Mouse (Mus musculus) forebrain, embryonic 13.5 days (tissue): ENCODE measurements around the gene Ttc13. TPM values are rescaled to one million over a fixed set of nuclear protein-coding genes. Genes with fewer than 3 reads are reported as not detected.

Experiments used
- ATAC-seq: fragments of 200-750 bp; cut with Nextera tagmentation; 2 replicates; pipeline ENCODE4 v1.8.0; 2017
- H3K27ac ChIP-seq: fragments of 300-500 bp; sonication (generic); 2 replicates; pipeline ENCODE4 v1.5.1; 2015; ENCODE audit warnings: inconsistent platforms, mild to moderate bottlenecking, moderate library complexity
- H3K27me3 ChIP-seq: fragments of 300-500 bp; sonication (generic); 2 replicates; pipeline ENCODE4 v1.6.1; 2015; ENCODE audit warnings: mild to moderate bottlenecking, inconsistent platforms
- H3K36me3 ChIP-seq: fragments of 300-500 bp; sonication (generic); 2 replicates; pipeline ENCODE4 v1.6.1; 2015; ENCODE audit warnings: mild to moderate bottlenecking, inconsistent platforms; ENCODE audit not compliant: poor library complexity, severe bottlenecking
- H3K4me1 ChIP-seq: fragments of 300-500 bp; sonication (generic); 2 replicates; pipeline ENCODE4 v1.6.1; 2015; ENCODE audit warnings: inconsistent platforms
- H3K4me2 ChIP-seq: fragments of 300-500 bp; sonication (generic); 2 replicates; pipeline ENCODE4 v1.6.1; 2015; ENCODE audit warnings: inconsistent platforms, mild to moderate bottlenecking, moderate library complexity
- H3K4me3 ChIP-seq: fragments of 300-500 bp; sonication (generic); 2 replicates; pipeline ENCODE4 v1.5.1; 2015; ENCODE audit warnings: mild to moderate bottlenecking, inconsistent platforms
- H3K9ac ChIP-seq: fragments of 300-500 bp; sonication (generic); 2 replicates; pipeline ENCODE4 v1.6.1; 2015; ENCODE audit warnings: mild to moderate bottlenecking, inconsistent platforms
- H3K9me3 ChIP-seq: fragments of 300-500 bp; sonication (generic); replicated peaks from 2 replicates; pipeline ENCODE4 v1.6.1; 2016; ENCODE audit warnings: inconsistent platforms
- WGBS: fragments of 180-500 bp; shearing (Covaris S2); methylation state at CpG from one replicate; pipeline ENCODE4 v1.1.7; 2015; 5-methylcytosine and 5-hydroxymethylcytosine counted together
- polyA plus RNA-seq: library from polyadenylated mRNA; unstranded; fragments of >200 nt; fragmentation: Nextera tagmentation; extraction: Ambion mirVana; gene quantifications from 2 replicates; pipeline ENCODE4 v1.2.1, GENCODE M21; 2015

The Ttc13 gene
- polyA plus RNA-seq, 1 experiment from 2014 or later: 48.4 TPM

GRCm38 (mm10) chr8:124651776-124652175 lies 70.0 kb downstream of the Ttc13 start:
- Histone ChIP-seq H3K9ac (no peak overlapping the region; the same call in 1 of the 2 replicates), H3K9me3 (no peaks in the 10 kb centered on the region), H3K4me1 (peaks cover 15% of the 10 kb centered on the region), H3K4me2 (no peak overlapping the region), H3K27me3 (no peaks in the 10 kb centered on the region), H3K27ac (no peak overlapping the region), H3K36me3 (peaks cover 37% of the 10 kb centered on the region), H3K4me3 (no peak overlapping the region)
- no peak for ATAC-seq
- 91% methylated on average over 20 of the region's 20 CpGs for WGBS

- Histone ChIP-seq H3K27me3 (no peaks in the 10 kb centered on the region), H3K27ac (0 out of 2 replicates have a peak overlapping the region, but pooled peaks have one; percentile 16)
These were observed 73.5 kb downstream of the Ttc13 start for GRCm38 (mm10) chr8:124648311-124648710.

GRCm38 (mm10) chr8:124643540-124644339 lies 78.0 kb downstream of the Ttc13 start:
- 51% methylated on average over 18 of the region's 18 CpGs for WGBS
- peak; percentile 81 for ATAC-seq
- H3K4me1 ChIP-seq: peaks cover 23% of the 10 kb centered on the region
- no peaks in the 10 kb centered on the region for H3K27me3 ChIP-seq
- peak overlapping the region; percentile 16; the same call in 1 of the 2 replicates for H3K4me2 ChIP-seq
- no peaks in the 10 kb centered on the region for H3K9me3 ChIP-seq
- H3K9ac ChIP-seq: 0 out of 2 replicates have a peak overlapping the region, but pooled peaks have one; percentile 17
- H3K36me3 ChIP-seq: peaks cover 20% of the 10 kb centered on the region
- H3K27ac ChIP-seq: peak overlapping the region; percentile 75
- H3K4me3 ChIP-seq: no peak overlapping the region

More at GRCm38 (mm10) chr8:124648311-124648710, 73.5 kb downstream of the Ttc13 start:
- H3K4me2 ChIP-seq: no peak overlapping the region
- H3K4me3 ChIP-seq: no peak overlapping the region
- ATAC-seq: no peak
- no peak overlapping the region for H3K9ac ChIP-seq
- H3K9me3 ChIP-seq: no peaks in the 10 kb centered on the region
- H3K4me1 ChIP-seq: peaks cover 33% of the 10 kb centered on the region
- H3K36me3 ChIP-seq: peaks cover 31% of the 10 kb centered on the region

- H3K36me3 ChIP-seq: peaks cover 41% of the 10 kb centered on the region
These were observed 80.2 kb downstream of the Ttc13 start for GRCm38 (mm10) chr8:124641599-124641998.

GRCm38 (mm10) chr8:124635247-124635502 lies 86.6 kb downstream of the Ttc13 start:
- Histone ChIP-seq H3K9ac (no peak overlapping the region), H3K27ac (0 out of 2 replicates have a peak overlapping the region, but pooled peaks have one; percentile 51), H3K4me3 (no peak overlapping the region), H3K36me3 (peaks cover 51% of the 10 kb centered on the region), H3K4me2 (no peak overlapping the region), H3K4me1 (peaks cover 8% of the 10 kb centered on the region), H3K27me3 (no peaks in the 10 kb centered on the region), H3K9me3 (no peaks in the 10 kb centered on the region)
- WGBS: 84% methylated on average over 8 of the region's 8 CpGs
- ATAC-seq: no peak

More at GRCm38 (mm10) chr8:124641599-124641998, 80.2 kb downstream of the Ttc13 start:
- no peak for ATAC-seq
- peaks cover 18% of the 10 kb centered on the region for H3K4me1 ChIP-seq
- H3K4me3 ChIP-seq: no peak overlapping the region
- H3K4me2 ChIP-seq: no peak overlapping the region
- H3K9ac ChIP-seq: no peak overlapping the region
- no peaks in the 10 kb centered on the region for H3K9me3 ChIP-seq
- WGBS: 94% methylated on average over 8 of the region's 8 CpGs
- H3K27ac ChIP-seq: no peak overlapping the region
- no peaks in the 10 kb centered on the region for H3K27me3 ChIP-seq

- no peaks in the 10 kb centered on the region for H3K9me3 ChIP-seq
- no peaks in the 10 kb centered on the region for H3K27me3 ChIP-seq
- peaks cover 8% of the 10 kb centered on the region for H3K4me1 ChIP-seq
- H3K9ac ChIP-seq: no peak overlapping the region
- peaks cover 48% of the 10 kb centered on the region for H3K36me3 ChIP-seq
- no peak overlapping the region for H3K4me2 ChIP-seq
- 68% methylated on average over 13 of the region's 13 CpGs for WGBS
- ATAC-seq: 0 out of 2 replicates have a peak, but pooled peaks have one; percentile 16
- peak overlapping the region; percentile 51 for H3K27ac ChIP-seq
- no peak overlapping the region for H3K4me3 ChIP-seq
These were observed 87.2 kb downstream of the Ttc13 start for GRCm38 (mm10) chr8:124634411-124635246.

GRCm38 (mm10) chr8:124633001-124633703 lies 88.6 kb downstream of the Ttc13 start:
- peaks cover 33% of the 10 kb centered on the region for H3K36me3 ChIP-seq
- WGBS: 88% methylated on average over 14 of the region's 14 CpGs
- peaks cover 8% of the 10 kb centered on the region for H3K4me1 ChIP-seq
- no peaks in the 10 kb centered on the region for H3K9me3 ChIP-seq
- H3K9ac ChIP-seq: no peak overlapping the region
- no peaks in the 10 kb centered on the region for H3K27me3 ChIP-seq
- no peak overlapping the region for H3K27ac ChIP-seq
- no peak for ATAC-seq
- no peak overlapping the region for H3K4me2 ChIP-seq
- H3K4me3 ChIP-seq: no peak overlapping the region

GRCm38 (mm10) chr8:124631966-124632365 lies 89.8 kb downstream of the Ttc13 start:
- no peak overlapping the region for H3K27ac ChIP-seq
- H3K4me2 ChIP-seq: no peak overlapping the region
- no peak overlapping the region for H3K9ac ChIP-seq
- no peak for ATAC-seq
- peaks cover 21% of the 10 kb centered on the region for H3K36me3 ChIP-seq
- no peaks in the 10 kb centered on the region for H3K9me3 ChIP-seq
- no peaks in the 10 kb centered on the region for H3K27me3 ChIP-seq
- WGBS: 66% methylated on average over 7 of the region's 7 CpGs
- H3K4me1 ChIP-seq: peaks cover 8% of the 10 kb centered on the region
- no peak overlapping the region for H3K4me3 ChIP-seq

GRCm38 (mm10) chr8:124630891-124631290 lies 90.9 kb downstream of the Ttc13 start:
- H3K36me3 ChIP-seq: peaks cover 10% of the 10 kb centered on the region
- H3K9me3 ChIP-seq: no peaks in the 10 kb centered on the region
- no peak overlapping the region for H3K27ac ChIP-seq
- H3K4me1 ChIP-seq: peaks cover 8% of the 10 kb centered on the region
- no peak overlapping the region for H3K4me3 ChIP-seq
- H3K27me3 ChIP-seq: no peaks in the 10 kb centered on the region
- ATAC-seq: no peak
- WGBS: 93% methylated on average over 4 of the region's 4 CpGs
- no peak overlapping the region for H3K9ac ChIP-seq
- no peak overlapping the region for H3K4me2 ChIP-seq

GRCm38 (mm10) chr8:124630489-124630888 lies 91.3 kb downstream of the Ttc13 start:
- H3K27me3 ChIP-seq: no peaks in the 10 kb centered on the region
- peaks cover 7% of the 10 kb centered on the region; the same call in 1 of the 2 replicates for H3K36me3 ChIP-seq
- no peak overlapping the region for H3K27ac ChIP-seq
- no peak overlapping the region for H3K4me3 ChIP-seq
- no peak overlapping the region for H3K4me2 ChIP-seq
- H3K9ac ChIP-seq: no peak overlapping the region; the same call in 1 of the 2 replicates
- WGBS: 85% methylated on average over 6 of the region's 6 CpGs
- peaks cover 8% of the 10 kb centered on the region for H3K4me1 ChIP-seq
- H3K9me3 ChIP-seq: no peaks in the 10 kb centered on the region
- ATAC-seq: no peak

GRCm38 (mm10) chr8:124626251-124626650 lies 95.5 kb downstream of the Ttc13 start:
- Histone ChIP-seq H3K4me3 (no peak overlapping the region), H3K9ac (no peak overlapping the region), H3K4me2 (no peak overlapping the region), H3K4me1 (peaks cover 12% of the 10 kb centered on the region), H3K27ac (no peak overlapping the region), H3K27me3 (no peaks in the 10 kb centered on the region), H3K36me3 (no peaks in the 10 kb centered on the region), H3K9me3 (no peaks in the 10 kb centered on the region)
- 87% methylated on average over 9 of the region's 9 CpGs for WGBS
- no peak for ATAC-seq
